Comparison of ENCODE assay signal across 8 mouse cellular contexts in genomic region chr3:83841095-83841850, GRCm38 (mm10). TPM values are rescaled to one million over a fixed set of nuclear protein-coding genes. Genes with fewer than 3 reads are reported as not detected.
DNase-seq lines count a peak whose midpoint lies in the region; ATAC-seq lines count a peak whose summit lies in the region.

TSS of gene Tlr2 (minus strand) at chr3:83841767.

- no peak within 1 kb of the TSS for H3K27ac ChIP-seq in forebrain, embryonic 11.5 days (ENCODE audit: low read depth, low read length)

- H3K4me3 ChIP-seq in forebrain, embryonic 11.5 days (ENCODE audit: low read depth, low read length): peak within 1 kb of the TSS; percentile 53

- H3K9me3 ChIP-seq in forebrain, embryonic 11.5 days (ENCODE audit: control insufficient read depth, low read length): no peaks in the 10 kb centered on the region

- peak; percentile 82 to 83 for DNase-seq in B cell, adult 2 months
- DNase-seq in adrenal gland, adult 18-20 months (ENCODE audit: low spot score in 2 of 2): peak; percentile 80
- peak; percentile 74 for DNase-seq in forebrain, embryonic 11.5 days (ENCODE audit: low spot score)
- DNase-seq in heart, postnatal 10 days: peak; percentile 83
- DNase-seq in kidney, postnatal 25 days: peak; percentile 74 to 81
- peak; percentile 68 for DNase-seq in lung, postnatal 25 days (ENCODE audit: low spot score)
- peak; percentile 60 for DNase-seq in ovary, postnatal 10 days (ENCODE audit: low spot score)
- peak; percentile 67 for DNase-seq in thymus, postnatal 0 days (ENCODE audit: low spot score)

- H3K36me3 ChIP-seq in forebrain, embryonic 11.5 days (ENCODE audit: control insufficient read depth, insufficient read depth, low read length): no peaks in the 10 kb centered on the region

- peak within 1 kb of the TSS; percentile 62 for H3K9ac ChIP-seq in forebrain, embryonic 11.5 days (ENCODE audit: low read length)

- ATAC-seq in forebrain, embryonic 11.5 days (replicated peaks; ENCODE audit: low FRiP score): peak; percentile 80

- H3K4me2 ChIP-seq in forebrain, embryonic 11.5 days (ENCODE audit: low read depth, low read length, severe bottlenecking): peak within 1 kb of the TSS; percentile 88

- WGBS in forebrain, embryonic 11.5 days: under 1% methylated on average over 35 of the region's 35 CpGs

- H3K27me3 ChIP-seq in forebrain, embryonic 11.5 days (ENCODE audit: control insufficient read depth, insufficient read depth, low read length): no peaks in the 10 kb centered on the region; the same call in 1 of the 2 replicates

- intact Hi-C loops in heart, postnatal 10 days (cut with DNase I): loop anchor here (1.0 kb wide), 2 partner anchors 54 to 58 kb away; no protein-coding TSS in a partner anchor

- 0 out of 2 replicates have a peak, but pooled peaks cover 3% of the 10 kb centered on the region for H3K4me1 ChIP-seq in forebrain, embryonic 11.5 days (replicated peaks; ENCODE audit: control insufficient read depth, insufficient read depth, low read length)

RNA-seq across cellular contexts. Expression of gene Tlr2, which starts in this region (rescaled TPM):
- total RNA-seq in adrenal gland, adult 18-20 months (2021): 1 to 10 TPM; 2.8 to 3.7 TPM
- polyA plus RNA-seq in forebrain, embryonic 11.5 days (2014; fragmentation: Nextera tagmentation; extraction: Ambion mirVana): 1.3 and 1.4 TPM in 2 replicates
- total RNA-seq in heart, postnatal 10 days (2021): 1 to 10 TPM; 1.4 to 2.2 TPM
- 3.6 and 4.9 TPM in 2 replicates for polyA plus RNA-seq in thymus, postnatal 0 days (2015; fragmentation: Nextera tagmentation; extraction: Ambion mirVana)
